Mouse (Mus musculus) heart, postnatal 10 days (tissue): Measurements from ENCODE around the gene 5730455P16Rik. TPM values are rescaled to one million over a fixed set of nuclear protein-coding genes. Genes with fewer than 3 reads are reported as not detected.

Experiments
- total RNA-seq, 2 experiments: library from RNA; stranded (reverse); gene quantifications; 2 replicates each; pipeline ENCODE4 v1.2.3; 2021

Gene 5730455P16Rik
- total RNA-seq, 2 experiments from 2014 or later: 16.9 to 19.1 TPM

Other genes with a start within 250 kb of the 5730455P16Rik start
- 10 to 100 TPM; 22.6 to 23.7 TPM for gene Tefm, start 235.9 kb downstream of the 5730455P16Rik start, total RNA-seq
- 10 to 100 TPM in 1 of 2 experiments, 1 to 10 TPM in 1; 8.8 to 18.4 TPM for gene Adap2, start 223.9 kb downstream of the 5730455P16Rik start, total RNA-seq
- 10 to 100 TPM in 1 of 2 experiments, 1 to 10 TPM in 1; 7.7 to 10.4 TPM for gene Rnf135, start 194.2 kb downstream of the 5730455P16Rik start, total RNA-seq
- 10 to 100 TPM; 67.4 to 72.5 TPM for gene Rhot1, start 169.0 kb downstream of the 5730455P16Rik start, total RNA-seq
- 1 to 10 TPM; 2.3 to 2.5 TPM for gene Rhbdl3, start 77.1 kb downstream of the 5730455P16Rik start, total RNA-seq
- 100 to 1,000 TPM in 1 of 2 experiments, 10 to 100 TPM in 1; 93.2 to 116 TPM for gene Zfp207, start 5.2 kb upstream of the 5730455P16Rik start, total RNA-seq
- gene Psmd11, start 50.6 kb upstream of the 5730455P16Rik start, total RNA-seq: 100 to 1,000 TPM; 109 to 117 TPM
- 1 to 10 TPM; 1.9 to 2.0 TPM for gene Cdk5r1, start 99.0 kb upstream of the 5730455P16Rik start, total RNA-seq